Mouse (Mus musculus) urinary bladder, postnatal 10 days (tissue): ENCODE data around the gene Exoc3l.

Experiments used
- DNase-seq: peaks from one replicate; pipeline ENCODE4 v3.0.0; 2022; ENCODE audit warnings: low spot score

Gene Exoc3l

DNA sequence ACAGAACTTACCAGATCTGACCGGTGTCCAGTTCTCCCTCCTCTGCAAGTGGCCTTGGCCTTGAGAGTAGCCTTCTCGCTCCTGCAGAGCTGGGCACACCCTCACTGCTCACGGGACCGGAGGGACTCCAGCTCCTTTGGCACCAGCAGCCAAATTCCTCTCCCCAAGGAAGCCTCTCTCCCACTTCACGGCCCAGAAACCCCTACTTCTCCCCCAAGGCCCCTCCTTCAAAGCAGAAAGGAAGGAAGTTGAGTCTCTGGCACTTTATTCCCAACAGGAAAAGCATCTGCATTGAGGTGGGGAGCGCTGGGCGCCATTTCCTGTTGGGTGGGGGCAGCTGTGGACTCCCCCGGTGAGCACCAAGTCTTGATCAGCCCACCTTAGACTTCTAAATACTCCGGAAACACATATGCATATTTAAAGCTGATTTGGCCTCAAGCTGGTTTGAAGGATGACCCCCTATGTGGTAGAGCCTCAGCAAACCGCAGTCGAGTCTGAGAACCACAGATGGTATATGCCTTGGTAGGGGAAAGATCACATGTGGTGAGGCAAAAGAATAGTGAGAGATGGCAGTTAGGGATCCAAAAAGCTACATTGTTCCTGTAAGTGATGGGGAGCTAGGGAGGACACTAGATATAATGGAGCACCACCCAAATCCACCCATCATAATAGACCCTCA, at the start of gene Exoc3l:
Gene Exoc3l, minus strand, starts transcription at position 207 of the 679 bp plus-strand sequence.
- DNase-seq, result no peak

DNA sequence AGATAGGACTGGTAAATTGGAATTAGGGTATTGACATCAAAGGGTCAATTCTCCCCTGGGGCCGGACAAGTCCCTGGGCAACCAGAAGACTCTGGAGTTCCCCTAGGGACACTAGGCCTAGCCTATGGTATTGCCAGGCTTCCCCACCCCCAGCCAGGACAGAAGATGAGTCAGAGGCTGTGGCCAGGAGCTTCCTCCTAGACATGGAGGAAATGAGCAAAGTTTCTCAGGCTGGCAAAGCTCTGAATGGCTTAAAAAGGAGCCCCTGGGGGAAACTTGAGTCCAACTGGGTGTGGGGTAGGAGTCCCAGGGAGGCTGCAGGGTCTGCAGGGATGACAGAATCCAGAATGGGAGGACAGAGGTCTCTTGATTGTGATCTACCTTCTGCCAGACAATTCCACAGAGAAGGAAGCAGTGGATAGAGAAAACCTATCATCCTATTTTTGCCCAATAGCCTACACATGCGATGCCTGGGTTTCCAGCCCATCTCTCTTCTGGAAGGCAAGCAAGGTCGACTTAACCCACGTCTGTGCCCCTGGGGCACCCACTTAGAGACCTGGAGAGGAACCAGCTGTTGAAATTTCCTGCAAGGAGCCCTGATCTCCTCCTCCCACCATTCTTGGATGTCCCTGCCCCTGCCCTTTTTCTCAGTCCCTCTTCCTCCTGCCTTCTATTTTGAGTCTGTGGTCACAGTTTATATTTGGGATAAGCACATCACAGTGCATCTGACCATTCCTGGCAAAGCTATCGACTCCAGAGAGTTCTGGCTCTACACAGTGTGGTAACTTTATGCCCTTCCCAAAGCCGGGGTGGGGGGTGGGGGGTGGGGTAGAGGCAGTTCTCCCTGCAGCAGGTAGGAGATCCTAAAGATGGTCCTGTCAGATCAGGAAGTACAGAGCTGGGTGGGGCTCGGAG, 49.4 kb upstream of the Exoc3l start:
- DNase-seq, result no peak

DNA sequence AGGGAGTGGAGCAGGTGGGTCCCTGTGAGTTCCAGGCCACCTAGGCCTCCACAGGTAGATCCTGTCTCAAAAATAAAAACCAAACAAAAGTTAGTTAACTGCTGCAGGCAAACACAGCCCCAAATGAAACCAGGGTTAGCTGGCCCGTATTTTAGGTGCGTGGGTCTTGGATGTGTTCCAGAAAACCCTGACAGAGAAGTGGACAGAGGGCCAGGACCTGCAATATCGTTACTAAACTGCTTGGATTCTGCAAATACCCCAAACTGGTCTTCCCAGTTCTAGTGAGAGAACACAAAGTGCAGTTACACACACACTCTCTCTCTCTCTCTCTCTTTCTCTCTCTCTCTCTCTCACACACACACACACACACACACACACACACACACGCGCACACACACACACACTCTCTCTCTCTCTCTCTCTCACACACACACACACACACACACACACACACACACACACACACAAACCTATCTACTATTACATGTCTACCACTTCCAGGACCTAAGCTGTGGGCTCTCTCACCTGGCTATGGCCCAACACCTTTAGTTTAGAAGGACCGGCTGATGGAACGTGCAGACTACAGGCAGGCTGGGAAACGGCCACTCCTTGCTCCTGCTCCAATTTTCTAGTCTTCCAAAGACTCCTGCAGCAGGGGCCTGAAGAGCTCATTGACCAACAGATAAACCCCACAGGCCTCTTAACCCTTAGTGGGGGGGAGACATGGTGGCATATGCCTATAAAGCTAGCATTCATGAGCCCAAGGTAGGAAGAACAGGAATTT, 48.1 kb upstream of the Exoc3l start:
- no peak for DNase-seq

DNA sequence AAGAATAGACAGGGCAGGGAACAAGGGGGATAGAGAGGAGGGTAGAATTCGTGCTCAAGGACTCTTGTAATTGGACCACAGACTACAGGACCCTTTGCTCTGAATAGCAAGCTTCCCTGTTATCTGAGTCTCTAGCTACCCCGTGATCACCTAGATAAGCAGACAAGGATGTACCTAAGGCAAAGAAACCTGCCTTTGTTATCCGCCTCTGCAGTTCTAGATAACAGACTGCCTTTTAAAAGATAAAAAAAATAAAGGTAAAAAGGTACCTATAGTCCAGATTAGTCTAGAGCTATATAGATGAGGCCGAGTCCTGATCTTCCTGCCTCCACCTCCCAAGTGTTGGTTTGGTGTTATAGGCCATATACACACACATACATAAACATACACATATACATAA, 46.9 kb upstream of the Exoc3l start:
- no peak for DNase-seq

DNA sequence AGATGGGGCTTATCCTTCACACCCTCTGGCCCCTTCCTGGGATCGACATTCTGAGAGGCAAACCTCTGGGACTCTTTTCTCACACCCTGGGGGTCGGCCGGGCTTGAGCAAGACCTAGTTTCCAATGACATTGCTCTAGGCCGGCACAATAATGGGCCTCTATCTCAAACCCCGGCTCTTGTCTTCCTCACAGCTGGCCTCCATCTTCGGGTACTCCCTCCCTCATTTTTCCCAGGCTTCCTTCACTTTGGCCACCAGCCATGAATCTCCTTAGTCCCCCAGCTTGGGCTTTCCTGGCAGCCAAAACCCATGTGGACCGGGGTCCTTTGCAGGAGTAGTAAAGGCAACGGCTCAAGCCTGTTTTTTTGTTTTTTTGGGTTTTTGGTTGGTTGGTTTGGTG, 45.5 kb upstream of the Exoc3l start:
- no peak for DNase-seq

DNA sequence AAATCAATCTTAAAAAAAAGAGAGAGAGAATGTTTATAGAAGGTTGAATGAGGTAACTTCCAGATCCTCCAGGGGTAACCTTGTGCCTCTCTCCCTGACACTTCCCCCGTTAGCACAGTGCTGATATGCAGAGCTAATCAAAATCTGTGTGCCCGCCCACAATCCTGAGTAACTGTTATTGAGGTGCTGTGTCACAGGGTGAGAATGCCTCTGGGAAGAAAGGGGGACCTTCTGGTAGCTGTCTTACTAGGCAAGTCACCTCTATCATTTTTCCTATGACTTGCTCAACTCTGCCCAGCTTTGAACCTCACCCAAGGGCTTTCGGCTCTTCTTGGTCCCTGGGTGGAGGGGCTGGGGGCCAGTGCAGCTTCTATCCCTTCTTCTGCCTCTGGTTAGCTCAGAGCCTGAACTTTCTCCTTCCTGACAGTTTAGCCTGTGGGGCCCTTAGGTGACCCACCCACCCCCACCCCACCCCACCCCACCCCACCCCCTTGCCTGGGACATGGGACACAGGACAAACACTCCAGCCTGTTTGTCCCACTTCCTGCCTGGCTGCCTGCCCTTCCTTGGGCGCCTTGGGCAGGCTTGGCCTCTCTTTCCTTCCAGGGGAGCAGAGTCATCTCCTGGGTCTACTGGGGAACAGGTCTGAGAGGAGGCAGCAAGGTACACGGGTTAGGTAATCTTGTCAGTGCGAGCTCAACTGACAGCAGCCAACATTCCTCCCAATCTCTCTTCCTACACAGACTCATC, 44.2 kb upstream of the Exoc3l start:
- no peak for DNase-seq

DNA sequence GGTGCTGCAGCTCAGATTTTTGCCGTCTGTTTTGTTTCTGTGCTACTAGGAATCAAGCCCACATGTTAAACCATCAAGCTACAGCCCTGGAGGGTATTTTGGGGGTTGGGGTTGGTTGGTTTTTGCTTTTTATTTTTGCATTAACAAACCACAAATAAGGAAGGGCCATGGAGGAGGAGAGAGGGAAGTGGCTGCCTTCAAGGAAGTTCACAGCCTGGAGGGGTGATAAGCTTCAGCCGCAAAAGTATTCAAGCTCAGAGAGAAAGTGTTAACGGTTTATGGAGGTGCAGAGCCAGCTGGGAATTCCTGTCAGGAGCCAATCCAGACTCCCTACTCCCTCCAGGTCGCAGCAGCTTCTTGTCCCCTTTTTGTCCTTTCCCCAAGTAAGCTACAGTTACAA, 43.1 kb upstream of the Exoc3l start:
- no peak for DNase-seq

DNA sequence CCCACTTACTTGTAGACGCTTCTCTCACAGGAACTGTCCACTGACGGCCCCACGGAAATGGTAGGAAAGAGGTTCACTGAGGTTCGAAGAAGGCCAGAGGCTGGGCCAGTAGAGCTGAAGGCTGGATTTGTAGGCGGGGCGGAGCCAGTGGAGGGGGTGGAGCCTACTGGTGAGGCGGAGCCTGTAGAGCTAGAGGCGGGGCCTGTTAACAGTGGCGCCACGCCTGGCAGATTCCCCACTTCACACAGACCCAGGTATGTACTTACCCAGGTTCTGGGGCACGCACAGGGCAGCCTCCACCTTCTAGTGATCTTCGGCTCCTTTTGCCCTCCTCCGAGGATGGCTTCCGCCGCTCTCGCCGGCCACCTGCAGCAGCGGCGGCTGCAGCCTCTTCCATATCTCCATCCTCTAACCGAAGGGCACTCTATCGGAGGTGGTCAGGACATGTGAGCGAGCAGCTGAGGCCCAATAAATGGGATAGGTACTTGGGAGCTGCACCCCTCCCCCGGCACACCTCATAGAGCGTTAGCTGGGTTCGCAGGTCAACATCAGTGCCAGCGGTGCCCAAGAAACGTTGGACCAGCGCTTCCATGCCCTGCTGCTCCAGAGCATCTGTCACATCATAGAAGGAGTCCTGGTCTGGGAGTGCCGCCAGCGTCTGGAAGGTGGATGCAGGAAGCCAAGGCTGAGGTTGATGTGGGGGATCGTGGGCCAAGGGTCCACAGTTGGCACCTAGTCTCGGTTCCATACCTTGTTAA, 40.7 kb upstream of the Exoc3l start:
- no peak for DNase-seq

DNA sequence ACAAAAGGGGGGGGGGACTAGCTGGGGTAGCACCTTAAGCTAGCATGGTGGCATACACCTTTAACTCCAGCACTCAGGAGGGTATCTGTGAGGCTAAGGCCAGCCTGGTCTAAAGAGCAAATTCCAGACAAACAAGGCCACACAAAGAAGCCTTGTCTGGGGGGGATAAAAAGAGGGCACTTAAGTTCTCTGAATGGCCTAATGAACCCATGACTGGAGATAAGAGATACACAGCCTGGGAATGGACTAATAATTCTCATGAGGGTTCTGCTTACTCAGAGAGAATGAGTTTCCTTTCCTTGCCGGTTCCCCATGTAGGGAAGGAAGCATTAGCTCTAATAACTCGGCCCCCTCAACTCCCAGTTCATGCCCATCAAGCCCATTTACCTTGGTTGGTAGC, 36.6 kb upstream of the Exoc3l start:
- DNase-seq, result no peak

DNA sequence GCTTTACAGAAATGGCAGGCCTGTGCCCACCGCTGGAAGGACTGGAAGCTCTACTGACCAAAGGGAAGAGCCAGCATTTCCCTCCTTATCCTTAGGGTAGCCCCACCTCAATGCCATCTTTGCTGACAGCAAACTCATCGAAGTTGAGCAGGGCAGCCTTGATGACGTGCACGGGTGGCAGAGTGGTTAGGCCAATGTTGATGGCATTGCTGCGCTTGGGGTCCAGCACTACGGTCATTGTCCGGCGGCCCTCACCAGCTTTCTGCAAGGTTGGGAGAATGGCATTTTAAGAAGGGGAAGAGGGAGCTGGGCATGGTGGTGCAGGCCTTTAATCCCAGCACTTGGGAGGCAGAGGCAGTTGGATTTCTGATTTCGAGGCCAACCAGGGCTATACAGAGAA, 36.0 kb upstream of the Exoc3l start:
- DNase-seq, result no peak

DNA sequence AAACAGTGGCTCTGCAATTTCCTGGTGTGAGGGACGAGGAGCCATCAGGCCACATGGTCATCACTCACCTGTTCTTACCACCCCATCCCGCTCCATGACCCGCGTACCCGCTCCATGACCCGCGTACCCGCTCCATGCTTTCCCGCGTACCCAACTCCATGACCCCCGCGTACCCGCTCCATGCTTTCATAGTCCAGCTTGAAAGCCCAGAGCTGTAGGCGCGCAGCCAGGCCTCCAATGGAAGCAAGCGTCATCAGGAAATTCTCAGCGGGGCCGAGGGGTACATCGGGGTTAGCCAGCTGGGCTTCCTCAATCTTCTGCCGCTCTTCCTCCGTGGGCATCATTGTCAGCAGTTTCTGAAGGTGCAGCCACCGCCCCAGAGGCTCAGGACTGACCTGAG, 35.6 kb upstream of the Exoc3l start:
- DNase-seq, result no peak

DNA sequence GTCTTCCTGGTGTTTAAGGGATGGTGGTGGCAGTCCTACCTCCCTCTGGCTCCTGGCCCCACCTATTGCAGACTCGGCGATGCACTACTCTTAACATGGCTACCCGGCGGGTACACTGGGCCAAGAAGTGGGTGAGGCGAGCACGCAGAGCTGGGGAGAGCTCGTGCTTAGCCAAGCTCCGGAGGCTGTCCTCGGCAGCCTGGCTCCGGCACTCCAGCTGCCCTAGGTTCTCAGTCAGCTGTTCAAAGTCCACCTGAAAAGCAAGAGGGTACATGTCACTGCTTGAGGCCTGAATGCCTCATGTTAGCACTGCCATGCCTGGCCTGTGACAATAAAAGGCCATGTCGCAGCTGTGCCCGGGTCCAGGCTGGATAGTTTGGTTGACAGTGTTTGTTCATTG, 34.4 kb upstream of the Exoc3l start:
- no peak for DNase-seq

DNA sequence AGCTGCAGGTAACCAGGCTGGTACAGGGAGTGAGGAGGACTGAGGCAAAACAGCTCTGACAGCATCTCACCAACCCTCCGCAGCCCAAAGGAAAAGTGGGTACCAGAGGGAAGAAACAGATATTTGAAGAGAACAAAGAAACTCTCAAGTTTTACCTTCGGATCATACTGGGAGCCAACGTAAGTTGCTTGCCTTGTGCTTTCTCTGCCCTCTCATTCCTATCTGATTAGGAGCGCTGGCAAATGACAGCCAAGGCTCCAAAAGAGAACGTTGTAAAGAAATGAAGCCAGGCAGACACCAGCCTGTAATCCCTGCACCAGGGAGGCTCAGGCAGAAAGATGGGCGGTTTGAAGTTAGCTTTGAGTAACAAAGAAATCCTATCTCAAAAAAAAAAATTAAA, 31.1 kb upstream of the Exoc3l start:
- DNase-seq, result no peak

DNA sequence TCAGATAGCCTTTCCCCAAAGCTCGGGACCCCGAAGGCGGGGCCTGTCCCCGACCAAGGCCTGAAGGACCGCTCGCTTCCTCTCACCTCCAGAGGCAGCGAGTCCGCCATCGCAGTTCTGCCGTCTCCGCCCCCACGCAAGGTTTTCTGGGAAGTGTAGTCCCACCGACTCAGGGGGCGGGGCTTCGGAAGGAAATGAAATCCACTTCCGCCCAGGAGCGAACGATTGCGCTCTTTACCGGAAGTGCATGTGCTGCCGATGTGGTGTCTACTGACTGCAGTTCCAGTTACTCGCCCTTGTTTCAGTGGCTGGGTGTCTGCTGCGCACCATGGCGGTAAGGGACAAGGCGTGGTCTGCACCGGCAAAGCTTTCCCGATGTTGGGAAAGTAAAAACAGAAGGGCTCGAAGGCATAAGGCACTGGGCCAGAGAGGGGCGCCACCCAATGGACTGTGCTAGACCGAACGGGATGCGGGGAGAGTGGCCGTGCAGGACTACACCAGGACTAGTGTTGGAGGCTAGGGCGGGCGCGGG, 30.3 kb upstream of the Exoc3l start, which contains the start of the genes Lrrc29 and Tmem208:
Gene Lrrc29, minus strand, starts transcription at position 138 of the 532 bp plus-strand sequence.
Gene Tmem208, plus strand, starts transcription at position 214 of the 532 bp plus-strand sequence.
- DNase-seq, result peak; percentile 90

DNA sequence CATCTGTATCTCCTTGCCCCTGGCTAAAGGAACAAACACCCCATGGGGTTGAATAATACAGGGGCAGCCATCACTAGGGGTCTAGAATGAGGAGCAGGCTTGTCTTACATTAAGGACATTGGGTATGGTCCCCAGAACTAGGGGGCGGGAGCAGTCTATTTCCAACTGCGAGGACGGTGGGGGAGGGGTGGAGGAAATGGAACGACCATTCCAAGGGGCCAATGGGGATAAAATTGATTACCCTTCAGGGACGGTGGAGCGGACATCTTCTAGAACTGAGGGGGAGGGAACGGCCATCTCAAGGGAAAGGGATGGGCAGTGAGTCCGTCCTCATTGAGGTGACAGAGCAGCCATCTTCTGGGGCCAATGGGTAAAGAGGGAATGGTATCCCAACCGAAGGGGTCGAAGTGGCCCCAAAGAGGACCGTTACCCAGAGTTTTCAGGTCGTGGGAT, 29.8 kb upstream of the Exoc3l start:
- no peak for DNase-seq

DNA sequence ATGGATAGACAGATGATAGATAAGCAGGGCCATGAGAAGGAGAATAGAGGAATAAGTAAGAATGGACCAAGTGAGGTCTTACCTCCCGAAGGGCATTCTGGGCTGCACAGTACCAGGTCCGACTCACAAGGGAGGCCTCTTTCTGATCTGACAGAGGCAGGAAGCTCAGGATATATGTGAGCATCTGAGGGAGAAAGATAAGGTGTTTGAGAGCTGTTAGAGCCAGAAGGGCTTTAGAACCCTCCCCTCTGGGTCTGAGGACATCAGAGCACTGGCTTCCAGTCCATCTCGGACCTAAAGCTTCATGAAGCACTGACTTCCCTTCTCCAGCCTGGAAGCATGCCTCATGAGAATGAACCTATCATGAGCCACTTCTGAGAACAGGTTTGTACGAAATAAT, 27.3 kb upstream of the Exoc3l start:
- no peak for DNase-seq

DNA sequence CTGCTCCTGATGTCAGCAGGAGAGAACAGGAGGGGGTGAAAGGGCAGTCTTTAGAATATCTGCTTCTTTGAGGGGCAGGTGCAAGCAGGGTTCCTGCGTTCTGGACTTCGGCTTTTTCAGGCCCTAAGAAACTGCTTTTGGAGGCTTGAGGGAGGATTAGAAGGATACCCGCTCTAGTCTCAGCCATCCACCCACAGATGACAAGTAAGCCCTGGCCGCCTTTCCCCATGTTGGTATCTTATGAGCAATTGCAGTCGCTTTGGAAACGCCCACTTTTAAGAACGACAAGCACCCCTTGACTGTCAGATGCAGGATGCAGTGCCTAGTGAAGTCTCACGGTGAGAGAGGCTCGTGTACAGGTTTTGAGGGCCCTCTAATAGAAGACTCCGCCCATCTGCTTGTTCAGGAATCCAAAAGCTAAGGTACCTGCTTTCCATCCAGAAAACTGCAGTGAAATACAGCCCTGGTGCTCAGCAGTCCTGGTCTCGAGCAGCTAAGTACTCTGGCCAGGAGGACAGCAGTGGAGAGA, 22.8 kb upstream of the Exoc3l start:
- DNase-seq, result no peak

DNA sequence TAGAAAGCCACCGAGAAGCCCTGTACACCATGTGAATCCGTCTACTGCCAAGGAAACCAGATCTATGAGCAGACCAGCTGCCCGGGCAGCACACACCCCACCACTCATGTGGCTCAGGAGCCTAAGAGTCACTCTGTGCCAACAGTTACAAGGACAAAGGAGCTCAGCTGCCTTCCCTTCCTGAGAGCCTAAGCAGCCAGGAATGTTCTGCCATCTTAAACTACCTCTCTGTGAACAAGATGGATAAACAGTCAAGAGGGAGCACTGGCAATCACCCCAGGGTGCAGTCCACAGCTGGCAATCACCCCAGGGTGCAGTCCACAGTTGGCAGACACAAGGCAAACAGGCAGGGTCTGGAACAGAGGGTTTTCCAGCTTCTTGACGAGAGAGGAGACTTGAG, 22.0 kb upstream of the Exoc3l start:
- no peak for DNase-seq

DNA sequence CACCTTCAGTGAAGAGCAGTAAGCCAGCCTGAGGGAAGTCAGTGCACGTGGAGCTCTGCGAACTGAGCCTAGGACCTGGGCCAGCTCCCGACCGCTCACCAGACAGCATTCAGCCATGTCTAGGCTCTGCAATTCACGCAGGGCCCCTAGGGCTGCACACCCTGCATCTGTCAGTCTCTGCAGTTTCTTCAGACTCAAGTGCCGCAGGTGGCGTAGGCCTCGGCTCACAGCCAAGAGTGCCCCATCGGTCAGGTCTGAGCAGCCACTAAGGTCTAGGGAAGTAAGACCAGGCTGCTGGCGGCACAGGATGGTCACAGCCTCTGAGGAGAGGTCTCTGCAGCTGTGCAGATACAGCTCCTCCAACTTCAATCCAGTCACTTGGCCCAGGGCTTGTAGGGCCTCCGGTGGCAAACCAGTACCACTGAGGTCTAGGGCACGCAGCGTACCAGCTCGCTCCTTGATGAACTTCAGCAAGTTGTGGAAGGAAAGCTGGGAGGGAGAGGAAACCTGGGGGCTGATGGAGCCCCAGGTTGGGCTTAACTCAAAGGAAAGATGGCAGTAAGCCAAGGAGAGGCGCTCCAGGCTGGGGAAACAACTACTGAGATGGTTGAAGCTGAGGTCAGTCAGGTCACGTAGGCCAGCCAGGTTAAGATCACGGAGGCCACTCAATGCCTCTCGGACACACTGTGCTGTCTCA, 19.3 kb upstream of the Exoc3l start:
- DNase-seq, result no peak
